Mouse (Mus musculus) erythroid progenitor cell, adult 5-6 weeks (primary cell): ENCODE measurements around the gene Acp7. TPM values are rescaled to one million over a fixed set of nuclear protein-coding genes. Genes with fewer than 3 reads are reported as not detected.
"Not testable (repeated sequence)": the region's sequence is repeated elsewhere in the genome, so short reads cannot be mapped to it uniquely, and the experiment has no call there.

Source experiments
- ATAC-seq: replicated peaks from 2 replicates; pipeline ENCODE4 v1.8.0; 2016; ENCODE audit warnings: moderate number of reproducible peaks, mild to moderate bottlenecking, moderate TSS enrichment, inconsistent platforms; ENCODE audit not compliant: poor library complexity, low FRiP score, severe bottlenecking
- total RNA-seq, 2 experiments: library from RNA; stranded (forward) in 1 of 2; stranded (reverse) in 1 of 2; fragments of 150-400 nt in 1 of 2; fragments of 186-747, 209-891 nt in 1 of 2; gene quantifications; 2 replicates each; pipeline versions ENCODE4 v1.2.3 to v1.2.4; 2015 to 2017; ENCODE audit warnings: low replicate concordance in 2 of 2

Gene Acp7
- total RNA-seq (2015; ENCODE audit: low replicate concordance) (not detected in 2 replicates), total RNA-seq (2017; ENCODE audit: low replicate concordance) (not detected in 2 replicates)

DNA sequence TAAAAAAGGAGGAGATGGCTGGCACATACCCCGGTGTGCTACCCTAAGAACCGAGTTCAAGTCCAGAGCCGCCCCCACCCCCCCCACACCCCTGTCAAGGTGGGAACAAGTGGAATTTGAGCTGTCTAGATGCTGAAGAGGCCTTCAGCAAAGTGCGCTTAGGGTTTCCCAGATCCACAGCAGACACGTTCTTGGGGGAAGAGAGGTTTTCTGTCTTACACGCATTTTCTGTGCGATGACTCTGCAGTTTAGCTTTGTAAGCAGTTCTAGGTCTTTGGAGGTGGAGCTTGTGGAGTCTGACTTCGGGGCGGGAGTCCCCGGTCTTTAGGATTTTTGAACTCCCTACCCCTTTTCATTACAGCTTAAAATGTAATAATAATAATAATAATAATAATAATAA, at the start of gene Acp7:
Gene Acp7, minus strand, starts transcription at position 260 of the 400 bp plus-strand sequence.
- no peak for ATAC-seq

DNA sequence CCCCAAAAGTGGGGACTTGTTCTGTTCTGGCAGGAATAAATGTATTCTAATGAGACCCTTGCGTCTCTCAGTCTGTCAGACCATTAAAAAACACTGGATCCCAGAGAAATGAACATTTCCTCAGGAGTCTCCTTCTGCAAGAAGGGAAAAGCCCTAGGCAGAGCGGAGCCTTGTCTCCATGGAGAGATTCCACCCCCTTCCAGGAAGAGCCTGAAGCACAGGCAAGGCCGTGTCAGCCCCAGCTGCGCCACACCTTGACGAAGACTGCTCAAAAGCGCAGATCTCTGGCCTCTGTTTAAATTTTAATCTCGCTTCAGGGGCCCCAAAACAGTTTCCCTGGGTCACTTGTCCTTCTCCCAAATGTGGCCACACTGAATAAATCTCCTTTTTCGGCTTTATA, 46.5 kb upstream of the Acp7 start:
- ATAC-seq = no peak

DNA sequence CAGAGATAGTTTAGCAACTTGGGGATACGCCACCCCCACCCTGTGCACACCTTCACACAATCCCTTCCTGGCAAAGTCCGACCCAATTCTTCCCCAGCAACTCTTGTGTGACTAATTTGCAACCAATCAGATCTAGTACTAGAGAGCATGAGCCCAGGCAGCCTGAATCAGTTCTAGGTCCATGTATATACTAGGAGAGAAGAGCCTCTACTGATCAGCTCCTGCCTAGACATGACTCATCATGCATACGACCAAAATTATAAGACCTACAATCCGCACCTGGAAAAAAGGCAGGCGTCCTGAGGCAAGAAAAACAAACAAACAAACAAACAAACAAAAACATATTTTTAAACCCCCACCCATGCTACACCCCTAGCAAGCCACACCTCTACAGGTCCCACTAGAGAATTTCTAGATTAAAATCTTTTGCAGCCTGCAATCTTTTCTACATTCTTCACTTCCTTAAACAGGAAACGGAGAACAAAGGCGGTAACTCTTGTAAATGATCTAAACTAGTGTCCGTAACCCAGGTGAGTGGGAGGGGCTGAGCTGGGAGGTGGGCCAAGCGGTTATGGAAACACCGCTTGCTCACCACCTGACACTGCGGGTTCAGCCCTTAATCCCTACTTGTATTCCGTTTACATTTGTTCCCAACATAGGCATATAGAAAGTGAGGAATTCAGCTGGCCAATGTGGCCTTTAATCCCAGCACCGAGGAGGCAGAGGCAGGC, 45.8 kb upstream of the Acp7 start:
- no peak for ATAC-seq

DNA sequence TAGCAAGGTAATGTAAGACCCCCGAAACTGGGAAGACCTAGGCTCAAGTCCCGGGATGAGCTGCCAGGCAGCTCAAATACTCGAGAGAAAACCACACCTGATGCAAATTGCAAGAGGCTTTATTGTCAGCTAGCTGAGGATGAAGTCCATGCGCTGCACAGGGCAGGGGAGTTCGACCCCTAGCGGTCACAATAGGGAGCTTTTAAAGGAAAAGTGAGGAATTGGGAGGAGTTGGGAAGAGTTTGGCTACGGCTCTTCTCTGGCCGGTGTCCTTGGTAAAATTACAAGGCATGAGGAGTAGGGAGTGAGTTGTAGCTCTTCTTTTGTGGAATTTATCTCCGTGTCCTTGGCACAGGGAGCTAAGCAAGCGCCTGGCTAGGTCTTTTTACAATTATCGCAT, 44.6 kb upstream of the Acp7 start:
- ATAC-seq = no peak

DNA sequence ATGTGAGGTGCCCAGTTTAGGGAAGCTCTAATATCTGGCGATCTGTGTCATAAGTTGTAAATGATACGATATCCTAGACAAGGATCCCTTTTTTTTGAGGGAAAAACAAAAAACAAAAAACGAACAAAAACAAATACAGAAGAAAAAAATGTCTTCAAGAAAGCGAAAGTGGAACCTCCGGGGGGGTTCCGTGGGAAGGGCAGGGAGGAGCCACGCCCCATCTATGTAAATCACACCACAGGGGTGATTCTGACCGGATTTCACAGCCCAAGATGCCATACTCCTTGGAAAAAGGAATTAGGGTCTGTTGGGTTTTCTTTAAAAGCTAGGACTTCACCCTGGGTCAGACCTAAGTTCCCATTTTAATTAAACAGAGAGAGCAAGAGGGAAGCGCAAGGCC, 43.9 kb upstream of the Acp7 start:
- ATAC-seq = no peak

DNA sequence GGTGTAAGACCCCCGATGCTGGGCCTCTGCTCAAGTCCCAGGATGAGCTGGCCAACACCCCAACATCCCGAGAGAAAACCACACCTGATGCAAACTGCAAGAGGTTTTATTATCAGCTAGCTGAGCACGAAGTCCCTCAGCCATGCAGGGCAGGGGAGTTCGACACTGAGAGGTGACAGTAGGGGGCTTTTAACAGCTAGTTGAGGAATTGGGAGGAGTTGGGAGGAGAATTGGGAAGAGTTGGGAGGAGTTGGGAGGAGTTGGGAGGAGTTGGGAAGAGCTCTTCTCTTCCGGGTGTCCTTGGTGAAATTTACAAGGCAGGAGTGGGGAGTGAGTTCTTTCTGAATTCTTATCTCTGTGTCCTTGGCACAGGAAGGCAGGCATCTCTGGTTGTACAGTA, 41.7 kb upstream of the Acp7 start:
- not testable (repeated sequence) for ATAC-seq

DNA sequence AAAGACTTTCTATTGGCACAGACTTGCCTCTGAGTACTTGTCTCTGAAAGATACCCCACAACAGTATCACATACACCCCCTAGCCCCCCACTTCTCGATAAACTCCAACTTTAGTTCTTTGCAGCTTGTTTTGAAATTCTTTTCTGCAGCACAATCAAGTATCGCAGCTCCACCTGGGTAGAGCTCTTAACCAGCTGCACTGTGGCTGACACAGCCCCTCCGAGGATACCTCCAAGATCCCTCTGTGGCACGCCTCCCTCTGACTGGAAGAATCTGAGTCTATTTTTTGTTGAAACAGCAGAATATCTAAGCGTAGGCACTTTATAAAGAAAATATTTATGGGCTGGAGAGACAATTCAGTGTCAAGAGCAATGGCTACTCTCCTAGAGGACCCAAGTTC, 41.1 kb upstream of the Acp7 start:
- ATAC-seq = no peak

DNA sequence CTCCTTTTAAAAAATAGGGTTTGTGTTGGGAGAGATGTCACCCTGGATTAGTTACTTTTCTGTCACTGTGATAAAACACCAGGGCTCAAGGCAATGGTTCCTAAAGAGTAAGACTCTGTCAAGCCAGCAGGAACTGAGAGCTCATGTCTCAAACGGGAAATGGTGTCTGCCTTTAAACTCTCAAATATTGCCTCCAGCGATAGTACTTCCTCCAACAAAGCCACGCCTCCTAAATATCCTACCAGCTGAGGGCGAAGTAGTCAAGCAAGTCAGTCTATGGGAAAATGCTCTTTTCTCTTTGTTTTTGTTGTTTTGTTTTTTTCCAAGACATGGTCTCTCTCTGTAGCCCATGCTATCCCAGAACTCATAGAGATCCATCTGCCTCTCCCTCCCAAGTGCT, 40.0 kb upstream of the Acp7 start:
- no peak for ATAC-seq

DNA sequence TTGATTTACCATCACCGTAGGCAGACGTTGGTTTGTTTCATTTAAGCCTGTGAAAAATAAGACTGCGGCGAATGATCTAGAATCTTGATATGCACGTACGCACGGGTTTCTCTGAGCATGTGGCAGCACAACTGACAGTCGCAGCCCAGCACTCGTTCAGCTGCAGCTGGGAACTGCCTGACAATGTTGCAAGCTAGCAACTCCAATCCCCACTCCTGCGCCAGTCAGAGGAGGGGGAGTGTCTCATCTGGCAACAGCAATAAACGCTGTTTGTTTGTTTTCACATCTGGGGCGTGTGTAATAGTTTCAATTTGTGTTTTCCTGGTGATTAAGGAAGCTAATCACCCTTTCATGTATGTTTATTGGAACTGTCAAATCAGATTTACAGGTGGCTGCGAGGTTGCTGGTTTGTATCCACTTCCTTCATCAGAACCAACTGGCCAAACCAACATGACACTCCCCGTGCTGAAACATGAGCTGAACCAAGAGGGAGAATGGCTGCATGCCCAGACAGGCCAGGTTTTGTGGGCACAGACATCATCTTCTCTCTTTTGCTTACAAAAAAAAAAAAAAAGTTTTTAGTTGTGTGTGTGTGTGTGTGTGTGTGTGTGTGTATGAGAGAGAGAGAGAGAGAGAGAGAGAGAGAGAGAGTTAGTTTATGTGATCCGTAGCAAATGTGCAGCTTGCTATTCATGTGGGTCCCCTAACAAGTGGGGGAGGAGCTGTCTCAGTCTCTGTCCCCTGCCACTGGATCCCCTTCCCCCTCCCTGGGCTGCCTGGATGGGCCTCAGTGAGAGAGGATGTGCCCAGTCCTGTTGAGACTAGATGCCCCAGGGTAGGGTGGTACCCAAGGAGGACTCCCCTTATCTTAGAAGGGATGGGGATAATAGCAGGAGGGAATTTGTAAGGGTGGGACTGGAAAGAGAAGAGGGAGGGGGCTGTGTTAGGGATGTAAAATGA, 34.8 kb upstream of the Acp7 start:
- no peak for ATAC-seq

DNA sequence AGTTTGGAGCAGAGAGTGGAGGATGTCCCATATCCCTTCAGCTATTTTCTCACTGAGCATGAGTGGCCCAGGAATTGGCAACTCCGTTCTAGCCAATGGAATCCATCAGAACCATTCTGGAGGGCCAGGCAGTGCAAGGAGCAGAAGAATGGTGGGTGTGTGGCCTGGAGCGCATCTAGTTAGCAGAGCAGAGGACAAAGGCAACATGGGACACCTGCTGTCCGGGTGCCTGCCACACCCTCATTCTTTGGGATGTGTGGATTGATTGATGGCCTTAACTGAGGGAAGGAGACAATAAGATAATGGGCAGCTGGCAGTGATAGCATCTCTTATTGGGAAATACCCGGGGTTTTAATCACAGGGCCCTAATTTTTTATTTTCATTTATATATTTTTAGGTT, 25.3 kb upstream of the Acp7 start:
- no peak for ATAC-seq

DNA sequence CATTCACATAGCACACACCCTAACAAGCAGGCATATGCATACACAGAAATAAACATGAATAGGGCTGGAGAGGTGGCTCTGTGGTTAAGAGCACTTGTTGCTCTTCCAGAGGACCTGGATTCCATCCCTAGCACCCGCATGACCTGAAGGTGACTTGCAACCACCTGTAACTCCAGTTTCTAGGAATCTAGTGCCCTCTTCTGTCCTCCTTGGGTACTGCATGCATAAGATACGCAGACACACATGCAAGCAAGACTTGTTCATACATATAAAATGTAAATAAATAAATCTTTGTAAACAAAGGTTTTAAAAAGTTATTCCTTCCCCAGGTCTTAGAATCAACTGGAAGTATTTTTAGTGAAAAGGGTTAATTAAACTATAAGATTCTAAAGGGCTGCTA, 20.0 kb upstream of the Acp7 start:
- ATAC-seq = no peak

DNA sequence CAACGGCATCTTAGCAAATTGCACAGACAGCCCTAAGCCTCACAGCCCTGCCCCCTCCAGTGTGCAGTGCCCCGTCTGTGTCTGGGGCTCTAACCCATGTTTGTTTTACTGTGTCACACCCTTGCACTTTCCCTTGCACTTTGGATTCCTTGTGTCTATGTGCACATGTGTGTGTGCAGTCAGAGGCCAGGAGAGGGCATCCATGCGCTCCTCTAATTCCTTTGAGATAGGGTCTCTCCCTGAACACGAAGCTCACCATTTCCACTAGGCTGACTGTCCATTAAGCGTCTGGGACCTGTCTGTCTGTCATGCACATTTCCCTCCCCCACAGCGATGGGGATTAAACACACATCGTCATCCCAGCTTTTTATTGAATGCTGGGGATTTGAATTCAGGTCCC, 15.9 kb upstream of the Acp7 start:
- no peak for ATAC-seq

DNA sequence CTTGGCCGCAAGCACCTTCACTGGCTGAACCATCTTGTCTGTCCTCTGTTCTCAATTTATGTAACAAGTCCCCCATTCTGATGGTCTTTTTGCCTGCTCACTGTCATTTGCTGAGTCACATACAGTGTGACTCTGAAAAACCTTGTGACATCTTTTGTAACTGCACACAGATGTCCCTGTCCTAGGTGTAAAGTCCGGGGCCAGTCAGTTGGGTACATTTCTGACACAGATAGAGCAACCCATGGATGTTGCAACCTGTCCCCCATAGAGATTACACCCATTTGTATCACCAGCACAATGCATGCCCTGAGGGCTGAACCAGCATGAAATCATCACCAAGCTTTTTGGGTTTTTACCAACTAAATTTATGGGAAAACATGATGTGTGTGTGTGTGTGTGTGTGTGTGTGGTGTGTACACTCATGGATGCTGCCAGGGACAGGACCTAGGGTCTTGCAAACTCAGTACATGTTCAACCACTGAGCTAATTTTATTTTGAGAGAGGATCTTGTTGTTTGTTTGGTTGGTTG, 14.9 kb upstream of the Acp7 start:
- no peak for ATAC-seq

DNA sequence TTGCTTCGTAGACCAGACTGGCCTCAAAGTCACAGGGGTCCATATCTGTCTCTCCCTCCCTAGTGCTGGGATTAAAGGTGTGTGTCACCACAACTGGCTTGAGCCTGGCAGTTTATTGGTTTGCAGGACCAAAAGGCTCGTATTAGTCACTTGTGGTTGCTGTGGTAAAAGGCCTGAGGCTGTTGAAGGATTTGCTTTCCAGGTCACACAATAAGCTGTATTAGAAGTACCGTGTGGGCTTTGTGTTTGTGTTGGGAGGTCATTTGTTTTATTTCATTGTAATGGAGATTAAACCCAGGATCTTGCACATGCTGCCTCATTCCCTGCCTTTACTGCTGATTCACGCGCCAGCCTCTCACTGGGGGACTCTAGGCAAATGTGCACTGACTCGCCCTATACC, 14.2 kb upstream of the Acp7 start:
- no peak for ATAC-seq

DNA sequence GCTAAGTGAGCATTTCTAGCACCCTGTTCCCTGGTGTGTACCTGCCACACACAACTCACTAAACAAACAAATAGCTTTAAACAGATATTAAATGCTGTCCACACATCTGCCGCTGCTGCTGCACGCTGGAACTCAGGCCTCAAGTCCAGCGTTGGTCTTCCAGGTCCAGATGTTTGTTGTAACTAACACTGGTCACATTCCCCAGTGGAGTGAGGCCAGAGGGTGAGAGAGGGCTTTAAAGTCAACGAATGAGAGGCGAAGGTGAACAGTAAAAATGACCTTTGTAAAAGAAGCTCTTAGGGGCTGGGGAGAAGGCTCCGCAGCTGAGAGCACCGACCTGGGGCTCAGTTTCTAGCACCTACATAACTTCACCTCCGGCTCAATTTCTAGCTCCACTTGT, 10.4 kb upstream of the Acp7 start:
- no peak for ATAC-seq

DNA sequence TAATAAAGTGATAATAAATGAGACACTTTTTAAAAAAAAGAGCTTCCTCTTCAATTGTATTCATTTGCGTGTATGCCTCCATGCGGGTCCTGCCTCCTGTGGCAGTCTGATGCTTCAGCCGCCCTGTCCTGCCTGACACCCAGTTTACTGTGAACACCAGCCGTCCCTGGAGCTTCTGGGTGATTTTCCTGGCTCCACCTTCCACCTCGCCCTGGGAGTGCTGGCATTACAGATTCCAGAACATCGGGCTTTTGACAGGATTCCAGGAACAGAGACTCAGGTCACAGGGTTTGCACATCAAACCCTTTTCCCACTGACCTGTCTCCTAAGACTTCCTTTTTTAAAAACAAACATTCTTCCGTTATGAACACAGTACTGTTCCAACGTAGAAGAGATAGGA, 6.4 kb upstream of the Acp7 start:
- no peak for ATAC-seq

DNA sequence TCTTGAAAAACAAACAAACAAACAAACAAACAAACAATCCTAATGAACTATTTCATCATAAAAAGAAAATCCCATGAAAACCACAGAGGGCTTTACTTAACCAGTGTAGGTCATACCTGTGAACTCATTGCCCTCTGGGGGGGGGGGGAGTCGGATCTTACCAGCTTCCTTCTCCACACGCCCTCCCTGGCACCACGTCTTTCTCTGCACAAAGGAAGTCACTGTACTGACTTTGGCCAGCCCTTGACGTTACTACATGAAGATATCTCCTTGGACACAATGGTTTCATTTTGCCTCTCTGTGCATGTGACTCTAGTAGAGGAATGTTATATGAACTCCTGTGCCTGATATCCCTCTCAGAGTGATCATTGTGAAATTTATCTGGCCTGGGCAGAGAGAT, 3.0 kb upstream of the Acp7 start:
- ATAC-seq = no peak

DNA sequence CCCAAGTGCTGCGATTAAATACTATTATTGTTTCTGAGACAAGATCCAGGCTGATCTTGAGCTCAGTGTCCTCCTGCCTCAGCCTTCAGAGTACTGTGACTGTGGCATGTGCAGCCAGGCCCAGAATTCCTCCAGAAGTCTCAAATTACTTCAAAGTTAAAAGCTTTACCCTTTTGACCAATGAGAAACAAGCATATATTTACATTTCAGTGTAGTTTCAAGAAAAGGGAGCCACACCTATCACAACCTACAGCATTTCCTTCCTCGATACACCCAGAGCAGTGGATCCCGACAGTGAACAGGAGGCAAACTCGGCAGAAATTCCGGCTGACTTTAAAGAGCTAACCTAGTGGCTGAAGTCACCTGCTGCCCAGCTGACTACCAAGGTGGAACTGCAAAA, 6.3 kb downstream of the Acp7 start:
- no peak for ATAC-seq

DNA sequence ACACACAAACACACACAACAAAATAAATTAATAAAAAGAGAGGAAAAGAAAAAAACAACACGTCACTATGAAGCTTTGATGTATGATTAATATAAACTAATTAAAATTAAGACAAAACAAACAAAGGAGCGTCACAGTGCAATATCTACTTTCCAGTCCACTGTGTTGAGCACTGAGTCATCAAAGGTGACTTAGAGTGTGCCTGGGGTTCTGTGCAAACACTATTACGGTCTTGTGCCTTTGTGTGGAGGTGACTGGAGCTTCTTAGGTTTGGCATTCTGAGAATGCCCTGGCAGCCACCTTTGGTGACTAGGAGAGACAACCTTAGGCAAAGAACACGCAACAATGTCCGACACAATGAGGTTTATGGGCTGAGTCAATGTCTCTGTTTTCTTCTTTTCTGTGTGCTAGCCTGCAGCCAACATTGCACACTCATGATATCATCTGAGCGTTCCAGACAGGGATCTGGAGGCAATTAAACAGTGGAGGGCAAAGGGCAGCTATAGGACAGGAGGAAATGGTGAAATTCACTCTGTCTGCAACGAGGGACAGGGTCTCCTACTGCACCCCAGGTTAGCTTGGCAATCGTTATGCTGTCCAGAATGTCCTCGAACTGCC, 11.9 kb downstream of the Acp7 start:
- ATAC-seq = no peak

DNA sequence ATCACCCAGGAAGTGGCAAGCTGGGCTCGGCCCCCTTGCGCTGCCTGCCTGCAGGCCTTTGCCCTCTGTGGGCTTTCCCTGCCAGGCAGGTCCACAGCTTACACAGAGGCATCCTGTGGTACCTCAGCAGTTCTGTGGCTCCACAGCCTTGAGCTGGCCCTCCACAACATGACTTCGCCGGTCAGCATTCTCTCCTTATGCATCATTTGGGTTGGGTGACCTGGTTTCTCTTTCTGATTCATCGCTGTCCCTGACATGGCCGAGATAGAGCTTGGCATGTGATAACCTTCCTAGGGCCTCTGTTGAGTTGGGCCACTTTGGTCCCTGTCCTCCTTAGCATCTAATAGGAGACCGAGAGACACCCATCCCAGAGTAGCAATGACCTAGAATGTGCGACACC, 25.2 kb downstream of the Acp7 start:
- ATAC-seq = no peak
